Mouse (Mus musculus) kidney, postnatal 25 days (tissue): ENCODE measurements around the gene Thrb.

Source experiments
- DNase-seq, 2 experiments: peaks; one replicate each; pipeline ENCODE4 v3.0.0; 2021; ENCODE audit warnings: mixed read lengths in 2 of 2

Thrb gene

GRCm38 (mm10) chr14:17659686-17660328, at the start of gene Thrb:
Gene Thrb, plus strand, starts transcription at chr14:17660261.
- peak; percentile 63 to 69 for DNase-seq

- DNase-seq, result no peak
Observed at GRCm38 (mm10) chr14:17621671-17622070, 38.4 kb upstream of the Thrb start.

DNA sequence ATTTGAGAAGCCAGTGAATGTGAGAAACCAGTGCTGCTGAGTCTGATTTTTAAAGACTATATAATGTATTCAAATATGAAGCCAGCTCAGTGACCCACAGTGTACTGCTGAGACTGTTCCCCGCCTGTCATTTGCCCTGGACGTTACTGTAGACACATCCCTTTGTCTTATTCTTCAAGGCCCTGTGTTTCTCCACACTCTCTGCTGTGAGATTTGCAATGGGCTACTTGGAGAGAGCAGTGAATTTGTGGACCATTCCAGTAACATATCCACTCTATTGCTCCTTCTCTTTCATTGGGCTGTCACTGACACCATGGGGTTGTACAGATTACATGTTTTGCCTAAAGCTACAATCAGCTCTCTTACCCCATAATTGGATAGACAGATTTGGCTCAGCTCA, 36.1 kb upstream of the Thrb start:
- DNase-seq, result no peak

DNA sequence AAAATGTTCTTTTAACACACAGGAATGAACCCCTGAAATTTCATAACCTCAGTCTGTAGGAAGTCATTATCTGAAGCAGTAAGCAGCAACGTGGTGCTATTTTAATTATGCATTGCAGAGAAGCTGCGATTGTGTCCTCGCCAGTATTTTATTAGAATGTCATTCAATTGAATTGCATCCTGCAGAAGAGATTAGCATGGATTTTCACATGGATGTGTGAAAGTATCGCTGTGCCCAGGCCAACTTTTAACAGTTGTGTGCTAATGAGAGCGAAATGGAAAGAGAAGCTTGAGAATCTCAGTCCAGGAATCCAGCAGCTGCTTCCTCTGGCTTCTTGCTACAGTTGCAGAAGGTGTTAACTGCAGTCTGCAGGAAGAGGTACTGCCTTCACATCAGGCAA, 30.8 kb upstream of the Thrb start:
- DNase-seq, result no peak

- DNase-seq, result peak; percentile 81 to 93
Observed at GRCm38 (mm10) chr14:17632887-17633522, 27.1 kb upstream of the Thrb start.

DNA sequence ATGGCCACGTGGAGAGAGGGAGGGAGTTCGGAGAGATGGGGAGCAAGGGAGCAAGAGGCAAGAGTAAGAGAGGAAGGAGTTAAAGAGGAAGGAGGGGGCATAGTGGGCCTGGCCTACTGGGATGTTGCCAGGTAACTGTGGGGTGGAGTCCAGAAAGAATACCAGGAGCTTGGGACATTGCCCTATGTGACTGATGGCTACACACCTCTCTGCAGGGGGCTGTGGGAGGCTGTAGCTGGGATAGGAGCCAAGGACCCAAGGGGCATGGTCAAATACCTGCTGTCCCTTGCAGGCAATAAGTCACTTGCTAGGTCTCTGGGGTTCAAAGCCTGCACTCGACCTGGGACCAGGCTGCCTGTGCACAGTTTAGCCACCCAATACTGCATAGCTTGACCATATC, 23.1 kb upstream of the Thrb start:
- peak; percentile 73 to 86 for DNase-seq

GRCm38 (mm10) chr14:17641770-17642169, 18.3 kb upstream of the Thrb start:
- no peak for DNase-seq

GRCm38 (mm10) chr14:17655084-17655483, 5.0 kb upstream of the Thrb start:
- no peak for DNase-seq

DNA sequence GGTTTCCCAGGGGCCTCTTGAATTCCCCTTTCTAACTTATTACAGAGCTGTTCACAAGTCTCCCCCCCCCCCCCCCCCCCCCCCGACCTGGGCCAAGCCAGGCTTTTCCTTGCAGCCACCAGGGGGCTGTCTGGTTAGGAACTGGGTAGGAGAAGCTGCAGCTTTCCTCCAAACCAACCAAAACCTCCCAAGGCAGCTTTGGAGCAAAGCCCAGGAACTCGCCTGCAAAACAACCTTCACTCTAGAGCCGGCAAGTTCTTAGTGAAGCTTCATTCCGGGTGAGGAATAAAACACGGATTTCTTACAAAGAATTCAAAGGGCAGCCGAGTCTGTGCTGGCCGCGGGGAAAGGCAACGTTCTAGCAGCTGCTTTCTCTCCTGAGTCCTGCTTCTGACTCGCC, 1.0 kb upstream of the Thrb start:
- peak; percentile 90 to 95 for DNase-seq

GRCm38 (mm10) chr14:17660329-17661099, 453 bp downstream of the Thrb start:
- peak; percentile 88 to 95 for DNase-seq

- no peak for DNase-seq
Observed at GRCm38 (mm10) chr14:17661100-17661521, 1.1 kb downstream of the Thrb start.

- no peak for DNase-seq
Observed at GRCm38 (mm10) chr14:17662087-17662486, 2.0 kb downstream of the Thrb start.

- no peak for DNase-seq
Observed at GRCm38 (mm10) chr14:17674335-17674734, 14.3 kb downstream of the Thrb start.

- DNase-seq, result no peak
Observed at GRCm38 (mm10) chr14:17675214-17675613, 15.2 kb downstream of the Thrb start.

DNA sequence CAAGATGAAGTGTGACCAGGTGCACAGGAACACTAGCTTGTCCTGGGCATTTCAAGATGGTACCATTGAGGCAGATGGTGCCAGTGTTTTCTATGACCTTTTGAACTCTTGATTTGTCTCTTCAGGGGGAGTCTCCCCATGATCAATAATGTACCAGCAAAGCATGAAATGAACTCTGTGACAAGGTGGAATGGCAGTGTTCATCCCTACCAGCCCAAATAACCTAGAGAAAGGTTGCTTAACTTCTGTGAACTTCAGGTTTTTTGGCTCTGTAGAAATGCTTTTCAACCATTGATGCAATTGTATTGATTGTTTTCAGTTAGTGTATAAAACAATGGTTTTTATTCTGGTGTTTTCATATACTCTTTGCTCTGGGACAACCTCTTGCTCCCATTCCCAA, 21.4 kb downstream of the Thrb start:
- no peak for DNase-seq

- DNase-seq, result peak; percentile 12 to 63
Observed at GRCm38 (mm10) chr14:17684881-17685280, 24.8 kb downstream of the Thrb start.

DNA sequence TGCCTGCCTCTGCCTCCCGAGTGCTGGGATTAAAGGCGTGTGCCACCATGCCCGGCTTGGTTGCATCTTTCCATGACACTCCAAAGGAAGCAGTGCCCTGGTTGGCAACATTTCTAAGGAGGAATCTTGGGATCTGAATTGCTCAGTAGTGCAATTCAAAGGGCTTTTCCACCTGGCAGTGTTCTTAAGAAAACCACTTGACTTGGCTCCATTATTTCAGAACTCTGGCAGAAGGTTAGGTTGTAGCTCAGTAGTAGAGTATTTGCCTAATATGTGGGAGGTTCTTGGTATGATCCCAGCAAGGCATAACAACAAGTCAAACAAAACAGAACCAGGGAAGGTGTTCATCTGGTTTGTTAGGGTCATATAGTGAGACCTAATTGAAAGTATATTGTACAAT, 25.4 kb downstream of the Thrb start:
- DNase-seq, result no peak

- DNase-seq, result no peak
Observed at GRCm38 (mm10) chr14:17686939-17687338, 26.9 kb downstream of the Thrb start.

GRCm38 (mm10) chr14:17691246-17691645, 31.2 kb downstream of the Thrb start:
- no peak for DNase-seq

DNA sequence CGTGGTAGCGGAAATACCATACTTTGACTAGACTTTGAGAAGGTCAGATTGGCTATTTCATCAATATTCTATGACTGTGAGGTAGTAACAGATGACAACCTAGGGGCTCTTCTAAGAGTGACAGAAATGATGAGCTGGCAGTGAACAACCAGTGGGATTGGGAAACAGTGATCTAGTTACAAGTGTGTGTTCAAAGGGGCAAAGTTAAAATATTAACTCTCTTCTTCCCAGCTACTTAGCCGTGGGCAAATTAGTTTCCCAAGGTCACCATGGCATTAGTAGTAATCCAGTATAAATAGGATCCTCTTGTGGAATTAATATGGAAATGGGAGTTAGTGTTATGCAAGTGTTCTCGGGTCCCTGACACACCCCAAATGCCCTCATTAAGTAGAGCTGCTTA, 35.5 kb downstream of the Thrb start:
- DNase-seq, result peak; percentile 11 to 40

DNA sequence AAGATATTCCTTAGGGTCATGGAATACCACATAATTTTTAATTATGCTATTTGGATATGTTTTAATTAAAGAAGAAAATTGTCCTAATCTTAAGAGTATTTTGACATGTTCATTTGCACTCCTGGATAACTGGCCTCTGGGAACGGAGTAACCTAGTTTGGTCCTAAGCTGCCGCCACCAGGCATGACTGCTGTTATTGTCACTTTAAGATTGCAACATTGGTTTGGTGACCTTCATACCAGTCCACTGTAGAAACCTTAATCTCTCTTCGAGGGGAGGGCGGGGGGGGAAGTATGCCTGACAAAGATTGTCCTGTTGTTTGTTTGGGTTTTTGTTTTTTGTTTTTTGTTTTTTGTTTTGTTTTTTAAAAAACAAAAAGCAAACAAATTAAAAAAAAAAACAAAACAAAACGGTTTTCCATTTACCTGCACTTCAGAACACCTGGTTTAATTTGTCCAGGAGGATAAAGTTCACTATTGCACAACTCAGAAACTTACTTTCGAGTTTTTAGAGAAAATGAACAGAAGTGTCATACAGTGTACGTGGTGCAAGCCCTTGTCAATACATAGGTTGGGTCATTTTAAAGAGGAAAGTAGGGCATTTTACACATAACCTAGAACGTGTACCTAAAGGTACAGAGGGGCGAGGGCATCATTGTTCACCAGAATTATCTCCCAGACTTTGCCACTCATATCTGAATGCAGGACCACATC, 38.0 kb downstream of the Thrb start:
- DNase-seq, result peak; percentile 26 to 57

- no peak for DNase-seq
Observed at GRCm38 (mm10) chr14:17700228-17700627, 40.2 kb downstream of the Thrb start.

GRCm38 (mm10) chr14:17713297-17713904, 53.3 kb downstream of the Thrb start:
- DNase-seq, result no peak
